Mouse (Mus musculus) left cerebral cortex, adult 18-20 months (tissue): ENCODE measurements at regions not wholly inside any gene's neighbourhood (a gene's known extent, or its start where the extent isn't known, plus 50 kb on each side); places are given as distances from the start of the nearest gene placed in this dataset.
A peak's percentile ranks its signal among the peaks of the same experiment; 100 is the strongest.

Source experiments
- DNase-seq, 2 experiments: peaks; one replicate each; pipeline ENCODE4 v3.0.0; 2021 to 2022; ENCODE audit warnings: low spot score in 2 of 2, mixed read lengths in 1 of 2

- peak; percentile 76 to 84 for DNase-seq
Measured at GRCm38 (mm10) chr10:97345347-97345746, 134.1 kb upstream of the Dcn start.

GRCm38 (mm10) chr10:97346949-97347348 is 132.5 kb upstream of the Dcn start:
- DNase-seq: no peak

DNA sequence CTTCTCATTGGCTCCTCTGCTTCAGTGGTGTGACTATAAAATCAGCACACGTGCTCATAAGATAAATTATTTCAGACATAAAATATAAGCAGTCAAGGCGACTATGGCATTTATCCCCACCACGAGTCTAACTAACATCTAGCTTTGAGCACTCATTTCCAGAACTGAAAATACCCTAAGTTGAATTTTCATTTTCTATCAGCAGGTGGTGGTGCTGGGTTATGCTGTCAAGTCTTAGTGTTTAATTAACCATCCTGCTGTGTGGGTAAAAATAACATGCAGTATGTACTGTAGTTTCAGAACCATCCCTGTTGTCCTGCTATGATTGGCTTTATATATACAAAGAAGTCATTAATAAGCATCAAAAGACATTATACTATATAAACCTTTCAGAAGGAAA is 110.8 kb upstream of the Dcn start:
- DNase-seq: no peak

- peak; percentile 49 to 60 for DNase-seq
Measured at GRCm38 (mm10) chr10:97375824-97376223, 103.6 kb upstream of the Dcn start.

DNA sequence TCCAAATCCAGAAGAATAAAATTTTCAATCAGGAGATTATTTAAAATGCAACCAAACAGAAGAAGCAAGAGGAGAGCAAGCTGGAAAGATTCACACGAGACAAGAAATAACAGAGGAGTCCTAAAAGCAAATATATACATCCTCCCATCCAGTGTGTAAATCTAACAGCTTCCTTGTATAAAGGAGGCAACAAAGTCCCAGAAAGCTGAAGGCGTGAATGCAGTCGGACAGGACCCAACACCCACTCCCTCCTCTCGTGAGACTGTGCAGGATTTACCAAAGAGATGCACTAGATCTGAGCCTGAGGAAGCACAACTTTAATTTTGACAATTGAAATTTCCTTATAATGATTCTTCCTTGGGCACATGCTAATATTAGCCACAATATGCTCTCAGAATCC is 103.0 kb upstream of the Dcn start:
- DNase-seq: no peak

DNA sequence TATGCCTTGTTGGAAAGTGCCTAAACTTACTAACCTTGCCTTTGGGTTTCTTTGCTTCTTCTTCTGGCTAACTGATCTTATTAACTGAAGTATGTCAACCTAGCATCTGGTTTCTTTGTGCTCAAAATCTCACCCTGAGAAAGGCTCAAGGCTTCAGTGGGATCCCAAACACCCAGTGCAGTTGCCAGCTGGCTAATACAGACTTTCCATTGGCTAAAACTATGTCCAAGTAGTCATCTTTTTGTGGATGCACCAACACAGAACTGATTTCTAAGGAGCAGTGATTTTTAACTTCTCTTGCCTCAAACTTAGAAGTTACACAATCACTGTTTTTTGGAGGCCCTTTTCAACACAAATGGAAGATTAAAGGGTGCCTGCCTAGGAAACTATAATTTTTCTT is 97.8 kb upstream of the Dcn start:
- DNase-seq: no peak

GRCm38 (mm10) chr10:97383881-97384280 is 95.5 kb upstream of the Dcn start:
- DNase-seq: no peak

DNA sequence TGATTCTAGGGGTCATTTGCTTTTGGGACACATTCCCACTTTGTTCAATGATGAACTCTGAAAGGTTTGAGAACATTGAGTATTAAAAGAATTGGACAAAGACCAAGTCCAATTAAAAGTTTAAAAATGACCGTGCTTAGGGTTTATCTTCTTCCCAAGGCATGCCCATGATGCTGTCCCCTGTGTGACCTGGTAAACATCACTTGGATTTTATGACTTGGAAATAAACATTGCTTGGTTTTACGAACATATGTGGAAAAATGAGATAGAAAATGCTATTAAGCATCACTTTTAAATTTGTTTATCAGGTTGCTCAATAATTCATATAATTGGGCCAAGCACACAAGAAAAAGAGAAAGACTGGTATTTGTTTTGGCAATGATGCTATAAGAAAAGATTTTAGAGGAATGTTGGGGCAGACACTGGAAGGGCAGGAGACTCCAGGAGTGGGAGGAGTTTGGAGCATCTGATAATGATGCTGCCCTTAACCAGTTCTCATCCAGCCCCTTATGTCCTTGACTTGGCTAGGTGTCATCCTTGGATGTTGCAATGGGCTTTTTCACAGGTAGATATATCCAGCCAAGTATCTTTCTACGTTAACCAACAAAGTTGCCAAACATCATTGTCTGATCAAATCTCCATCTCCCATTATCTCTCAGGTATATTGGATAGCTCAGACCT is 92.1 kb upstream of the Dcn start:
- DNase-seq: no peak

- DNase-seq: no peak
Measured at GRCm38 (mm10) chr10:97389647-97390590, 89.5 kb upstream of the Dcn start.

DNA sequence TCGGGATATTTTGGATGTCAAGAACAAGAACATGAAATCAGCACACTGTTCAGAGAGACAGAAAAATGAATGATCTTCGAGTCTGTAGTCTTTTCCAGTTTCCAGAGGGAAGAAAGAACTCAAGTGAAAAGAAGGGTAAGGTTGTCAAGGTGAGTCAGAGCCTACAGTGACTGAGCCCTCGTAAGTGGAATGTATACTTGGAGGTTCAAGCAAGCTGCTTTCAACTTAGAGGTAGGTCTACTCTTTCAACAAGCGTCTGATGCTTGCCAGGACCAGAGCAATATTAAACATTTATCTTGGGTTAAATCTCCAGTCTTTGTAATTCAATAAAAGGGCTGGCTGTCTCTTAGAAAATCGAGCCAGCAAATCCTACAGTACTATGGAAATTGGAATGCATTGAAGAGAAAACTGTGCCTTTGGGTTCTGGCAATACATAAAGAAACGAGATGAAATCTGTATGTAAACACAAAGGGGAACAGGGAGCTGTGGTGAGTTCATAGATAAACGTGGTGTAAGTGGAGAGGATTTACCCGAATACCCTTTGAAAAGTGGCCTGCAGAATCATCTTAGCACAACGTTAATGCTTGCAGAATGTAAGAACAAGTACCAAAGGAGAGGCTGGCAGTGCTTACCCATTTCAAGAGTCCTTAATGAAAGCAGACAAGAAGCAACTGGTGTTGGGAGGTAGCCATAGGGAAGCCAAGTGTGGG is 82.2 kb upstream of the Dcn start:
- DNase-seq: no peak

DNA sequence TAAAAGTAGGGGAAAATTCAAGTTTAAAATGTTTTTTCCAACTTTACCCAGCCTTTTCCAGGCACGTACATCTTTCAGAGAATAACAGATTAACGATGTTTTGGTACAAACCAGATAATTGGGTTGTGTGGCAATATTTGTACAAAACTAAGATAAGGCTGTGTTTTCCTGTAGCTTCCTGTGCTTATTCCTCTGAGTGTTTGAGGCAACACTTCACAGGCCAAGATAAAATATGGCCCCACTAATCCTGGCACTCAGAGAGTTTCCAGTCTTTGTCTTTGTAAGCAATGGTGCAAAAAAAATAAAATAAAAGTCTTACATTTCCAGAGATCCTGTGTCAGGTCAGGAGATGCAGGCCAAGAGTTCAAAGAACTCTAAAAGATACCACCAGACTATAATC is 81.5 kb upstream of the Dcn start:
- no peak for DNase-seq

GRCm38 (mm10) chr10:97402524-97402923 is 76.9 kb upstream of the Dcn start:
- DNase-seq: no peak

GRCm38 (mm10) chr10:97404076-97404787 is 75.2 kb upstream of the Dcn start:
- no peak for DNase-seq

GRCm38 (mm10) chr10:97409181-97409581 is 70.2 kb upstream of the Dcn start:
- no peak for DNase-seq

DNA sequence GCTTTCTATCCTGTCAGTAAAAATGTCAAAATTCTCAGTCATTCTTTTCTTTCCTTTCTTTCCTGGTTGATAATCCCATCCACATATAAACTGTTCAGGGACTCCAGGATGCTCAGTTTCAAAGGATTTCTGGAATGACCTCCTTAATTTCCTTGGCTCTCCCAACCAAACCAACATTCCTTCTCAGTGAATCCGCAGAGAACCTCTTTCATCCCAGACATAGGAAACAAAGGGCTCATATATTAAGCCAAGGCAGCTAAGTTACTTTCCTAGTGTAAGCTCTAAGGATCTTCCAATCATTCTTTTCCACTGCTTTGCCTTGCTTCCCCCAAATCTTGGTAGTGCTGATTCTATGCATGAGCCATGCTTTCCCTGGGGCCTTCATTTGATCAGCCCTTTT is 69.5 kb upstream of the Dcn start:
- DNase-seq: no peak

GRCm38 (mm10) chr10:97422579-97422978 is 56.8 kb upstream of the Dcn start:
- DNase-seq: no peak

- no peak for DNase-seq
Measured at GRCm38 (mm10) chr10:97423039-97423700, 56.2 kb upstream of the Dcn start.
